Mouse (Mus musculus): ENCODE measurements around the gene Prmt3. TPM values are rescaled to one million over a fixed set of nuclear protein-coding genes. Genes with fewer than 3 reads are reported as not detected.

Prmt3 gene
- polyA plus RNA-seq, 2 experiments from 2014 or later: 9.1 to 13.9 TPM

DNA sequence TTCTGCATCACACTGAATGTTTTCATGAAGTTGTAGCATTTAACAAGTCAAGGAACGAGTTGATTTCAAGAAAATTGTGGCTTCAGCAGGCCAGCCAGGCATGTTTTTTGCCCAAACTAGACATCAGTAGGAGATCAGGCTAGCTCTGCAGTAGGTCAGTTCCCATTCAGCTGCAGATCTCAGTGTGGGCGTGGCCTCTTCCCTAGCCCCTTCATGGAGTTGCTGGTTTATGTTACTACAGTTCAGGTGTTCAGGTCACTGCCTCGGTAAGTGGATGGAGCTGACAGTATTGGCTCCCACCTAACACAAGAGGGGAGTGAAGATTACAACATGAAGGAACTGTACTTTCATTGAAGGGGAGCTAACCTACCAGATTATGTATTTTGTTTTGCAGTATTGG is 80.1 kb downstream of the Prmt3 start:
- ATAC-seq: no peak

- no peak for ATAC-seq
Measured at GRCm38 (mm10) chr7:49859820-49860219, 81.7 kb downstream of the Prmt3 start.

- ATAC-seq: no peak
Measured at GRCm38 (mm10) chr7:49861196-49861595, 83.0 kb downstream of the Prmt3 start.

DNA sequence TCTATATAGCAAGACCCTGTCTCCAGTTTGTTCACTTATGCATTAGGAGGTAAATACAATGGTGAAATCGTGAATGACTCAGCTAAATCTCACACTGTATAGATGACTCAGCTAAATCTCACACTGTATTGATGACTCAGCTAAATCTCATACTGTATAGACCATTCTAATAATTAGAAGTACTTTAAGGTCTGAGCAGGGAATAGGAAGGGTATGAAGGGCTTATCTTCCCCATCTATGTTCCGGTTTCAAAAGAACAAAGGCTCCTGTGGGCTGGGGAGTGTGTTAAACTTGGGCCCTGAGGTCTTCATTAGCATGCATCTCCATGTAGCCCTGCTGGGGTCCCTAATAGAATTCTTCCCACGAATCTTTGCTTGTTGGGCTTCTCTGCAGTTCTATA is 85.6 kb downstream of the Prmt3 start:
- ATAC-seq: no peak

DNA sequence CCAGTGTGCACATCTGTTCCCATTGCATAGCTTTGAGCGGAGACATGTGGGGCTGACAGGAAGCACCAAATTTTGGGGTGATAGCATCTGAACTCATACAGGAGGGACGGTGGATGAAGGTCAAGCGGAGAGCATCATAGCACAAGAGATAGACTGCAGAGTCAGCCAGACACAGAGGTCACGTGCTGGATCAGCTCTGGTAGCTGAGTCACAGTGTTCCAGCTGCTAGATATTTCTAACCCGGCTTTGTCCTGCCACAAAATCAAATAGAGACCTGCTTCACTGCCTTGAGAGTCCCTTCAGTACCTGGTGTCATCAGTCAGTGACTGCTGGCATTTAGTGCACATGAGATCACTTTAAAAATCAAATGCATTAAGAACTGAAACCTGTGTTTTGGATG is 91.5 kb downstream of the Prmt3 start:
- no peak for ATAC-seq

DNA sequence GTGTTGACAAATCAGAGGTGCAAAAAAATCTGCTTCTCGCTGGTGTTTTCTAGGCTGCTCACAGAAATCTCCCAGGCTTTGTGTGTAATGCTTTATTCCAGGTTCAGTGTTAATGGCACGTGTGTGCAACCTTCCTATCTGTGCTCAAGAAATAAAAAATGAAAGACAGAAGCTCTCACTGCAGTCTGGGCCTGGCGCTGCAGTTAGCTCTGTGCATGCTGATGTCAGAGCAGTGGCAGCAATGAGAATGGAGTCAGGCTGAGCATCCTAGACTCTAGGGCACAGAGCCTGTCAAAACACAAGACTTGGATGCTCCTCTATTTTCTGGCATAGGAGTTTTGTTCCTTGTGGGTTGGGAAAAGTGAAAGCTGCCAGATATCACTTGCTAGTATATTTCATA is 92.1 kb downstream of the Prmt3 start:
- no peak for ATAC-seq

DNA sequence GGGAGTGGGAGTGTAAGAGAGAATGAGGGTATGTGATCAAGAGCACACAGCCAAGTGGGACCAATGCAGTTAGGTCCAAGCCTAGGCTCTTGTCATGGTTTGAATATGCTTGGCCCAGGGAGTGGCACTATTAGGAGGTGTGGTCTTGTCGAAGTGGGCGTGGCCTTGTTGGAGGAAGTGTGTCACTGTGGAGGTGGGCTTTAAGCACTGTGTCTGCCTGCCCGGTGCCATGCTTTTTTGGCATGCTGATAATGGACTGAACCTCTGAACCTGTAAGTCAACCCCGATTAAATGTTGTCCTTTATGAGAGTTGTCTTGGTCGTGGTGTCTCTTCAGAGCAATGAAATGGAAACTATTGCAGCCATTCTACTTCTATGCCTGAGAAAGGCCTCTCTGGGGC is 99.2 kb downstream of the Prmt3 start:
- ATAC-seq: no peak

- no peak for ATAC-seq
Measured at GRCm38 (mm10) chr7:49879051-49879450, 100.9 kb downstream of the Prmt3 start.

GRCm38 (mm10) chr7:49879998-49880707 is 102.0 kb downstream of the Prmt3 start:
- ATAC-seq: no peak

DNA sequence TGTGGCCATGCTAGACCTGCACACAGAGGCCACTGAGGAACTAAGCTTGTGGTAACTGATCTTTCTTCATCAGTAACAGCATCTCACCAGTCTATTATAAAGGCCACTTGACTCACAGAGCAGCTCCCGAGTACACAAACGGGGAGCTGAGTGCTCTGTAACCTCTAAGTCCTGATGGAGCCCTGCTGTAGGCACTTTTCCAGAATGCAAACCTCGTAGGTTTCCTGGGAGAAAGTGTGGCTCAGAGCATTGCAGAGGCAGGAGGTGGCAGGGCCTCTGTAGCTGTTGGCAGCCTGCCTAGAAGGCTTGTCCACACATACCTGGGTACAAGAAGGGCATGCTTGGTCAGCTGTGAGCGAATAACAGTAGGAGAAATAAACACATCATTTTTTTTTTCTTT is 104.1 kb downstream of the Prmt3 start:
- no peak for ATAC-seq

GRCm38 (mm10) chr7:49882694-49883389 is 104.7 kb downstream of the Prmt3 start:
- ATAC-seq: no peak

GRCm38 (mm10) chr7:49887776-49888390 is 109.7 kb downstream of the Prmt3 start:
- ATAC-seq: no peak

DNA sequence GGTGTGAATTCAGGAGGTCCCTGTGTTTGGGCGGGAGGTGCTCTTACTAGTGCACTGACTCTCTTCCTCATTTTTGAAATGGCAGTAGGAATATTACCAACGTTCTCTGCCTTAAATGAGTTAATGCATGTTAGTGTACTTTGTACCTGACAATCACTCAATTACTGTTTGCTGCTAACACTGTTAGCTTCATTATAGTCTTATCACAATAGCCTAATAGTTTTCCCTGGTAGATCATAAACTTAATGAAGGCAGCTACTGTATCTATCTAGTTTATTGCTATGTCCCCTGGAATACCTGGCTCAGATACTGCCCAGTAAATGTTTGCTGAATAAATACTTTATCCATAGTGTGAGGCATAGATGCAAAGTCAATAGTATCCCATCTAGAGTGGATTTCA is 116.6 kb downstream of the Prmt3 start:
- ATAC-seq: no peak

- ATAC-seq: no peak
Measured at GRCm38 (mm10) chr7:49895296-49895695, 117.2 kb downstream of the Prmt3 start.

DNA sequence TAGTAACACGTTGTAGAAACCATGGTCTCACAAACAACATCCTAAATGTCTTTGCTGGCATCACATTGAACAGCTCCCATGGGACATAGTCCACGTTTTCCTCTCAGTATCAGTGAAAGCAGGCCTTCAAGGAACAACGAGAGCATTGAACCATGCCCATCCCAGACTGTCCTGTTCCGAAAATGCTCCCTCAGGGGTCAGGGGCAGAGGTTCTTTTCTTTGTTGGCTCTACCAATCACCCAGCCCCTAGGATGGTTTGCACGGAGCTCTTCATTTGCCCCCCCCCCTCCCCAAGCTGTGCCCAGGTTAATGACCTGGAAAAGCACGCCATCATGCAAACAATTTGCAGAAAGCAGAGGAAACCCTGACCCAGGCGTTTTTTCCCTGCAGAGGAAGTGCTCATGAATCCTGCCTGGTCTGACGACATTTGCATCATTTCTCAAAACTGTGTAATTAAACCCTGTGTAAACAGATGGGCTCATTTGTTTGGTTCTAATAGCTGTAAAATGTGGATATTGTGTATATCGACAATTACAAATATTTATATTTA is 123.9 kb downstream of the Prmt3 start:
- no peak for ATAC-seq

GRCm38 (mm10) chr7:49907191-49908171 is 129.3 kb downstream of the Prmt3 start:
- ATAC-seq: no peak

Other genes with a start within 250 kb of the Prmt3 start
- not detected for gene Dbx1, start 141.5 kb upstream of the Prmt3 start, polyA plus RNA-seq (2017; shearing (Covaris generic))
- gene Htatip2, start 19.2 kb upstream of the Prmt3 start, polyA plus RNA-seq (2017; shearing (Covaris generic)): 10 to 100 TPM; 38.4 to 46.6 TPM
- not detected for gene Slc6a5, start 131.8 kb downstream of the Prmt3 start, polyA plus RNA-seq (2017; shearing (Covaris generic))
- gene Nell1, start 196.5 kb downstream of the Prmt3 start, polyA plus RNA-seq (2017; shearing (Covaris generic)): under 1 TPM in 1 of 2 experiments, not detected in 1; 0.05 TPM

All from activated CD4-positive, CD25-positive, alpha-beta regulatory T cell, adult 4 months (primary cell).